ENCODE assay signal across 41 mouse cellular contexts in the genomic region with DNA sequence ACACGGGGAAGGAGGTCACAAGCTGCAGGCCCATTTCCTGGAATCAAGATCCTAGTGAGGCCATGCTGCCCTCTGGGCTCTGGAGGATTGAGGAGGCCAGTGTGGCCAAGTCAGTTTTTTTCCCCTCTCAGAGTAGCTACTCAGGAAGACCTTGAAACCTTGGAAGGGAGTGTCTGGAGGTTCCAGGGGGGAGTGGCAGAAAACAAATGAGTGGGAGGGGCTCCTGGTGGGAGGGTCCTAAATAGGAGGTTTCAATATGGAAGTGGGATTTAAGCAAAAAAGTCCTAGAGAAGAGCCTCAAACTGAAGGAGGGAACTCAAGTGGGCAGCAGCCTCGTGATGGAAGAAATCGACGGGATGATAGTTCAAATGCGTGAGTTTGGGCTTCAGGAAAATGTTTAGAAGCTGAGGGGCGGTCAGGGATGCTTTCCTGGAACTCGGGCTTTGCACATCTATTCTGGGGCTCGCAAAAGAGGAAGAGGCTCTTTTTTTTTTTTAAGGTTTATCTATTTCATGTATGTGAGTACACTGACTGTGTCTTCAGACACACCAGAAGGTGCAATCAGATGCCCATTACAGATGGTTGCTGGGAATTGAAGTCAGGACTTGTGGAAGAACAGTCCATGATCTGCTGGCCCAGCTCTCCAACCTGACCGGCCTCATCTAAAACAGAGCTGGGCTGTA. TPM values are rescaled to one million over a fixed set of nuclear protein-coding genes. Genes with fewer than 3 reads are reported as not detected.
"Had no signal": no experiment of that assay in that cellular context is flagged by ENCODE, and none has a peak within 500 bp of the region (broad histone marks: within the 10 kb centered on the region; RNA-seq: fewer than 3 reads in every experiment).

No protein-coding gene starts in this region.

- H3K27ac ChIP-seq: heart, adult 2 months; heart, embryonic 13.5 days; heart, embryonic 15.5 days; hindbrain, embryonic 10.5 days; hindbrain, embryonic 12.5 days; hindbrain, embryonic 14.5 days; intestine, embryonic 15.5 days; layer of hippocampus, adult 2 months; limb, embryonic 13.5 days; limb, embryonic 15.5 days; liver, embryonic 12.5 days; liver, embryonic 14.5 days had no signal

- DNase-seq: gastrocnemius, postnatal 25 days; heart, adult 2 months; heart, postnatal 14 days; heart, postnatal 36 days; kidney, adult 18-20 months; kidney, adult 8-10 months; kidney, postnatal 10 days; kidney, postnatal 25 days; kidney, postnatal 4 days; layer of hippocampus, postnatal 36 days; left cerebral cortex, postnatal 4 days; lung, adult 18-20 months had no signal

- H3K9me3 ChIP-seq: heart, embryonic 13.5 days; heart, embryonic 15.5 days; hindbrain, embryonic 10.5 days; hindbrain, embryonic 12.5 days; intestine, embryonic 15.5 days; limb, embryonic 13.5 days; limb, embryonic 15.5 days; liver, embryonic 12.5 days had no signal

- H3K4me1 ChIP-seq: heart, embryonic 13.5 days; heart, embryonic 15.5 days; hindbrain, embryonic 10.5 days; hindbrain, embryonic 12.5 days; intestine, embryonic 15.5 days; limb, embryonic 13.5 days; limb, embryonic 15.5 days; liver, embryonic 12.5 days had no signal

- H3K36me3 ChIP-seq: heart, embryonic 13.5 days; heart, embryonic 15.5 days; hindbrain, embryonic 10.5 days; hindbrain, embryonic 12.5 days; intestine, embryonic 15.5 days; limb, embryonic 13.5 days; limb, embryonic 15.5 days; liver, embryonic 12.5 days had no signal

- H3K27me3 ChIP-seq: heart, embryonic 13.5 days; heart, embryonic 15.5 days; hindbrain, embryonic 12.5 days; intestine, embryonic 15.5 days; limb, embryonic 13.5 days; limb, embryonic 15.5 days; liver, embryonic 12.5 days had no signal

- H3K4me3 ChIP-seq: heart, adult 2 months; heart, embryonic 13.5 days; heart, embryonic 15.5 days; hindbrain, embryonic 10.5 days; hindbrain, embryonic 12.5 days; intestine, embryonic 15.5 days; layer of hippocampus, adult 2 months; limb, embryonic 13.5 days; limb, embryonic 15.5 days; liver, embryonic 12.5 days had no signal

- H3K9ac ChIP-seq: heart, embryonic 13.5 days; heart, embryonic 15.5 days; hindbrain, embryonic 12.5 days; hindbrain, embryonic 14.5 days; intestine, embryonic 15.5 days; limb, embryonic 13.5 days; limb, embryonic 15.5 days; liver, embryonic 12.5 days; liver, embryonic 14.5 days had no signal

- H3K4me2 ChIP-seq: heart, embryonic 11.5 days; heart, embryonic 13.5 days; heart, embryonic 15.5 days; hindbrain, embryonic 12.5 days; hindbrain, embryonic 14.5 days; intestine, embryonic 15.5 days; limb, embryonic 13.5 days; limb, embryonic 15.5 days; liver, embryonic 12.5 days had no signal

RNA-seq across cellular contexts. Expression of a gene that starts 19.1 kb away (rescaled TPM):
- total RNA-seq: gastrocnemius, adult 8-10 months; gastrocnemius, postnatal 25 days; gastrocnemius, postnatal 4 days; granulocyte monocyte progenitor cell, adult 5-6 weeks; heart, adult 2 months; heart, postnatal 14 days; heart, postnatal 36 days; layer of hippocampus, adult 2 months; left cerebral cortex, postnatal 25 days; left cerebral cortex, postnatal 4 days; liver, adult 2 months had no signal
- polyA plus RNA-seq: heart, adult 2 months; heart, embryonic 11.5 days; heart, embryonic 13.5 days; heart, embryonic 15.5 days; heart, postnatal 0 days; hindbrain, embryonic 10.5 days; hindbrain, embryonic 12.5 days; hindbrain, embryonic 16.5 days; inflammation-experienced regulatory T-cells, adult 6 months; intestine, embryonic 15.5 days; intestine, postnatal 0 days; kidney, embryonic 14.5 days; kidney, embryonic 16.5 days; limb, embryonic 11.5 days; limb, embryonic 13.5 days; limb, embryonic 15.5 days; liver, adult 2 months; liver, embryonic 12.5 days; liver, embryonic 14.5 days; liver, embryonic 16.5 days had no signal

RNA-seq across cellular contexts. Expression of a gene that starts 21.7 kb away (rescaled TPM):
- total RNA-seq: gastrocnemius, adult 8-10 months; gastrocnemius, postnatal 25 days; gastrocnemius, postnatal 4 days; granulocyte monocyte progenitor cell, adult 5-6 weeks; heart, adult 2 months; heart, postnatal 14 days; heart, postnatal 36 days; layer of hippocampus, adult 2 months; layer of hippocampus, postnatal 10 days; layer of hippocampus, postnatal 36 days; left cerebral cortex, adult 18-20 months; left cerebral cortex, adult 8-10 months; left cerebral cortex, postnatal 10 days; left cerebral cortex, postnatal 25 days; left cerebral cortex, postnatal 4 days; liver, adult 2 months had no signal
- polyA plus RNA-seq: heart, adult 2 months; heart, embryonic 11.5 days; heart, embryonic 13.5 days; heart, embryonic 15.5 days; heart, postnatal 0 days; hindbrain, embryonic 10.5 days; hindbrain, embryonic 12.5 days; hindbrain, embryonic 14.5 days; hindbrain, embryonic 16.5 days; inflammation-experienced regulatory T-cells, adult 6 months; intestine, embryonic 15.5 days; intestine, postnatal 0 days; kidney, embryonic 14.5 days; kidney, embryonic 16.5 days; limb, embryonic 11.5 days; limb, embryonic 13.5 days; limb, embryonic 15.5 days; liver, adult 2 months; liver, embryonic 12.5 days; liver, embryonic 14.5 days; liver, embryonic 16.5 days had no signal
